Mouse (Mus musculus) c-Kit-positive CD71-positive TER-119-negative erythroid progenitor cells, embryonic 14.5 days (primary cell): ENCODE data around the gene Csrnp3.

Experiments
- DNase-seq: peaks from one replicate; pipeline ENCODE4 v3.0.0-alpha.2; 2013; ENCODE audit warnings: low read depth

The Csrnp3 gene

DNA sequence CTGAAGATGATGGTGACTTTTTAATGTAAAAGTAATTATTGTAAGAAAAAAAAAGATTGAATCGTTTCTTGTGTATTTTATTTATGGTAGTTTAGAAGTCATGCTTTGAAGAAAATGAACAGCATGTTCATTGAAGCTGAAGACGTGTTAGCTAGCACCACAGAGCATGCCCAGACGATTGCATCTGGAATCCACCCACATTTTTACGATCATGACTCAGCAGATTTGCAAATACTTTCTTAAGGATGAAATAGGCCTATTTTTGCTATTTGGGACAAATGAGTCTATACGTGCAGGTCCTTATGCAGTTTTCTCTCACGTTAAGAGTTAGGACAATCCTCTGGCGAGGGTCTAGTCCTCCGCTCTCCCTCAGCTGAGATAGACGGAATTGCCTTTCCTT lies 177.9 kb downstream of the Csrnp3 start:
- no peak for DNase-seq

DNA sequence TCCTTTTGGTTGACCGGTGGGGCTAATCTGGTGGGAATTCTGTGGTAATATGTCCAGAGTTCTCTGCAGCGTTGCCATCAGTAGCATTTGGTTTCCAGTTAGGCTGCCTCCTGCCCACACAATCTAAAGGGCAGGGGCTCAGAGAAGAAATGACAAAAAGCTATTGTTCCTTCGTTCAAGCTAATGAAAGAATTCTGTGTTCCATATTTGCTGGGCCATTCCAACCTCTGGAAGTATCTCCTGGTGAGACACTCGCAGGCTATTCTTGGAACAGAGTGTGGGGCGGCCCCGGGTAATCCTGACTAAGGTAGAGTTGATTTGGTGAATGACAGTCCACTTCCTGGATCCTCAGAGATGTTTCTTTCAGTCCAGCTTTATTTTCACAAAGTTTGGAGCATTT lies 179.3 kb downstream of the Csrnp3 start:
- DNase-seq = no peak

DNA sequence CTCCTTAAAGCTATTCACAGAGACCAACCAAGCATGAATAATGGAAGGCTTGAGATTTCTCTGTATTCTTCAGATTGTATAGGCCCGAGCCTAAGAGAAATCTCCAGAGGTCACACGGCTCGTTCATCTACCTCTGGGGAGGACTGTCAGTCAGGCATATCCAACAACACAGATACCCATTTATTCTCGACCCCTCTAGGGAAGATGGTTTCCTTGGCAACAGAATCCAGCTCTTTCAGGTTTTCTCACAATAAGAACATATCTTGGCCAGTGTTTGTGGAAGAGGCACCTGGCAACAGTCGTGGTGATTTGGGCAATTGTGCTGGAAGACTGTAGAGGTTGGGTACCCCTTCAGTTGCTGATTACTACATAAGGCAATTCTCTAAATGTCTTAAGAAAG lies 183.2 kb downstream of the Csrnp3 start:
- DNase-seq = no peak

DNA sequence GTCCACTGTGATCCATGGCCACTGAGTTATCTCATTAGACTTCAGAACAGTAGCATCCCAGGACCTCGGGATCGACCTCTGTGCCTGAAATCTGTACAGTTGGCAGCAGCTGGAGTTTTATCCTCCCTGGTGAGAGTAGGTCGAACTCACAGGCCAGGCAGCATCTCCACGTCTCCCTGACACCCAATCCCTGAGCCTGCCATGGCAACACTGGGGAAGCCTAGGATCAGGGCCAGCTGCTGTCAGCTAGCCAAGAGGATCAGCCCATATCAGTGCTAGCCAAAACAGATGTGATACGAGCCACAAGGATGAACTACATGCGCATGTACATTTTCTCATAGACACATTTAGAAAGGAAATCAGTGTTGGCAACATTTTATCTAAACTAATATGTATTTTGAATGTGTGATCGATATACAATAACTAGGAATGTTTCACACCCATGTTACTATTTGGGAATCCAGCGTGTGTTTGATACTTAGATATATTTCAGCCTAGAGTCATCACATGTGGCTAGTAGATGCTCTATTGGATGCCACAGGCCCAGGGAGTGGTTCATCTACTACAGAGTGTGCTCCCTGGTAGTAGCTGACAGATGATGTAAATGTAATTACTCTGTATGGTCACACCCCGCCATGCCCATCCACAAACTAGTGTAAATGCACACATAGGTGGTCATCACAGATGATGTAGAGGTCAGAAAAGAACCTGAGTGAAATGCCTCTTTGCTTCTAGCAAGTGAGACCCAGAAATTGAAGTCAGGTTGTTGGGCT lies 189.5 kb downstream of the Csrnp3 start:
- no peak for DNase-seq

DNA sequence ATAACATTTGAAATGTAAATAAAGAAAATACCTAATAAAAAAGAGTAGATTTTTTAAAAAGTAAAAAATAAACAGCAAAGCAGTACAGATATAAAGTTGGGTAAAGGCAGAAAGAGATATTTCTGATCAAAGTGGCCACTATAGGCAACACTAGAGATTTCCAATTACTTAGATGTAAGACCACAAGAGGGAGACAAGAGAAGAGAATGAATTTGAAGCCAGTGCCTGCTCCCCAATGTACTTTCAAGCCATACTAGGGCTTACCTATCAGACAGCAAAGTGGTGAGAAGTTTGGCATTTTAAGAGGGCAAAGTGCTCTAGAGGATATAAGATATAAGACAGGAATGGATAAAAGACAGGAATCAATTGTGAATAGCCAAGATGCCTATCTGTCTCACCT lies 195.0 kb downstream of the Csrnp3 start:
- no peak for DNase-seq

DNA sequence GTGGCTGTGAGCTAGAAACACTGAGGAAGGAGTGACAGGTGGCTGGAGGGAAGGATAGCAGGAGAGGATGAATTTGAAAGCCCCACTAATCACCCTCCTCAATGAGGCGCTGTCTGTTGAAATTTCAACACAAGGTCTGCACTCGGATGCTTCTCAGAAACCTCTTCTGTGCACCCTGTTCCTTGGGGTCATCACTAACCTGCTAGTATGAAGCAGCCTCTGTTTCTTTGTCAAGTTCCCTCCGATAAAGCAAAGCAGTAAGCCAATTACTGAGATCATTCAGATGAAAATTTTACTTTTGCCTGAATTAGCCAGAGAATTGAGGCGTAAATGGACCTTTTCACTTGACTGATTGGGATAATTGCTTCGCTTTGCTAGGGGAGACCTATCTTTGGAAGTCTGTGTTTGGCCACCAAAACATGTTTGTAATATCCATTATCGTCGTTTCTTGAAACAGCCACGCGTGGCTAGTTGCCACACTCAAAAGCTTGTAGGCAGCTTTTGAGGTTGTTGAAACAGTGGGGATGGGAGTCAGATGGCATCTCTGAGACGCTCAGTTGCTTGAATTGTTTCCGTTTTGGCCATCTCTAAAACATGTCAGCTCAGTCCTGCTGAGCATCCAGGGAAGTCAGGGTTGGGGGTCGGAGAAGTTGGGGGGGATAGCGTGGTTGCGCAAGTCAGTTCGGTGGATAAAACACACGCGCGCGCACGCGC lies 195.8 kb downstream of the Csrnp3 start:
- no peak for DNase-seq

DNA sequence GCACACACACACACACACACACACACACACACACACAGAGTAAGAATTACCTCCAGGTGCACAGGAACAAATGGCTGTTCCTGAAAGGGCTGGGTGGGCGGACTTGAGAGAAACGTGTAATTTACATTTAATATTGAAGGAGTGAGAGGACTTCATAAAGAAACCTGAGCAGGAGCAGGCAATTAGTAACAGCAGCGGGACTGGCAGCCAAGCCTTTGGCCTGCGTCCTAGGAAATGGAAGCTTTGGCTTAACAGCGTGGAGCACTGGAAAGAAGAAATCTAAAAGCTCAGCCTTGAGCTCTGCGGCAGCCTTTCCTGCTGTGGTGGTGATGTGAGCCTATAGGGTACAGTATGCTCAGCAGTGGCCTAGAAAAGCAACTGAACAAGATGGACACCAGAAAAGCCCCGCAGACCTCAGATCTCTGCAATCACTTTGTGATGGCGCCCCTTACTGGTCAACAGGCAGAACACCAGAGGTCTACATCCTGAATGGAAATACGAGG lies 196.4 kb downstream of the Csrnp3 start:
- DNase-seq = no peak

DNA sequence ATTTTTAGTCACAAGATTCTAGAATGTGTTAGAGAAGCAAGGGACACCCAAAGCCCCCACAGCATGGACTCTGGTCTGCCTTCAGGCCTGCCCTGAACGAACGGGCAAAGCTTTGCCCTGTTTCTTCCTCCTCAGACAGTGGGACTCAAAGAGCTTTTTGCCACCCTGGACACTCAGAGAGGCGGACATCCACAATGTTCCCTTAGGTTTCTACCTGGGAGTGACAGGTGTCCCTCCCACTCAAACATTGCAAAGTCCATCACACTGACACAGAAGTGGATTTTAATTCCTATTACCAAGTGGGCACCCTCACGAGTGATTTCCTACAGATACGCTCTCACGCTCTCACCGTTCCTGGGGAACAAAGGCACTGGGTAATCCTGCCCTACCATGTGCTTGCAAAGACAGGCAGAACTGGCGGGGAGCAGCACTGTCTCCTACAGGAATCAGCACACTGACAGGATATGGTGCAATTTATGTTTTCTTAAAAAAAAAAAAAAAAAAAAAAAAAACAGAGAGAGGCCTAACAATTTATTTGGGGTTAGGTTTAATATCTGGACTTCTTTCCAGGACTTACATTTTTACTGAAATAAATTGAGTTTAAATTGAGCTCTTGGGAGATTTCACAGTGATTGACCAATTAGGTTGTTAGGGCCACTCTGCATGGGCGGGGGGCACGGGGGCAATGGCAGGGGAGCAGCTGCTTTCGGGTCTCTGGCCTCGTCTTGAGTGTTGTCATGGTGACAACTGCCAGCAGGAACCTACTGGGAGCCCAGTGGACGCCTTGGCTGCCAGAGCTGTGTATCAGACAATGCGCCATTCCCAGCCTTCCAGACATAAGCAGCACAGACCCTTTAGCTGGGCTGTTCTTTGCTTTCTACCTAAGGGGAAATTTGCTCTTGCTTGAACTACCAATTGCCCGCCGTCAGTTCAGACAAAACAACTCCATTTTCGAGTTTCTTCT lies 198.2 kb downstream of the Csrnp3 start:
- DNase-seq = no peak

DNA sequence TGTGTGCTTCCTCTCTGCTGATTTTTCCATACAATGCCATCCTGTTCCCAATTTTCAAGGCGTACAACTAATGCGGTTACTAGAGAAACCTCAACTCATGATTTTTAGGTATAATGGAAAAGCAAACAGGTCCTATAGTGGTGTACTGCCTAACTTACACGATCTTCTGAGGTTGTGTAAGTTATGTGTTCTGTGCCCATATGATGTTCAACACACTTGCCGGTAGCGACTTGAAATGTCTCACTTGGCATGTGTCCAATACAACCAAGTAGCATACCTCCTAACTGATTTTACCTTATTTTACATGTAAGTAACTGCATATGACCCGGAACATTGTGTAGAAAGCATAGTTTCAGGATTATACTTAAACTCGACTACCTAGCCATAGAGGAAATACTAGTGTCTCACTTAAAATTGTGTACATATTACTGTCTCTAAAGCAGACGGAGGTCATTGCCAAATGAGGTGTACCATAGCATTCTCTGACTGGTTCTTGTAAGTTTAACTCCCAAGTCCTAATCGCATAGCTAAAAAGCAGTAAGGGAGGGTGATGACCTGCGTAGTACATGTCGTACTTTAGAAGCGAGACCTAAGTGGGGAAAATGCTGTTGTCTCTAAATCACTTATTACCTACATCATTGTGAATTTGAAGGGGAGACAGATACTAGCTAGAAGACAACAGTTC lies 199.0 kb downstream of the Csrnp3 start:
- DNase-seq = peak; percentile 14

DNA sequence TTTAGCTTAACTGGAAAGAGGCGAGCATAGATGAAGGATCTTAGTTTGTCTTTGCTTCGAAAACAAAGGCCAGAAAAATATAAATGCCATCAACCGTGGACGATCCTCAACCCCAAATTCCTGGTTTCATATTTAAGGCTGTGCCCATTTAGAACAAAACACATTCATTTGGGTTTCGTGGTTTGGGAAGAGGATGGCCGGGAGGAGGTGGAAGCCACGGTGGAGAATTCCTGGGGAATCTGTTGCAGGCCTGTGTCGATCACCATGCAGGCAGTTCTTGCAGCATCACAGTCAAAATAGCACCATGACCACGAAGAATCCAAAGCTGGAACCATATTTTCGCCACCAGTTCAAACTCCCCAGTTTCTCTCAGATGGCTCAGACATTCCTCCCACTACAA lies 217.7 kb downstream of the Csrnp3 start:
- no peak for DNase-seq

DNA sequence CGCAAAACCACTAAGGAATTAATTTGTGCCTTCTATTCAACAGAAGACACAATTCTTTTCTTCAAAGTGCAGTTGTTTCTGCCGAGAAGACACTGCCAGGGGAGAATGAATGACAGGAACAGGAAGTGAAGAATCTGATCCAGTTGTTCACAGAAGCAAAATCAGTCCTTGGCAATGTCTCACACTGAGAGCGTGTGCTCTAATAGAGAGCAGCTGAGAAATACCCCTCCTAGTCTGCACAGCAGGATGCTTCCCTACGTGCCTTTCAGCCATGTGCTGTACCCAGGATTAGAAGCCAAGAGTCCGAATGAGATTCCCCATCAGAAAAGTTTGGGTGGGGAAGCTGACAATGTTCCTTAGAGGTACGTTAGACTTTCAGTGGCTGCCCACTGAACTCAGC lies 223.9 kb downstream of the Csrnp3 start:
- no peak for DNase-seq

DNA sequence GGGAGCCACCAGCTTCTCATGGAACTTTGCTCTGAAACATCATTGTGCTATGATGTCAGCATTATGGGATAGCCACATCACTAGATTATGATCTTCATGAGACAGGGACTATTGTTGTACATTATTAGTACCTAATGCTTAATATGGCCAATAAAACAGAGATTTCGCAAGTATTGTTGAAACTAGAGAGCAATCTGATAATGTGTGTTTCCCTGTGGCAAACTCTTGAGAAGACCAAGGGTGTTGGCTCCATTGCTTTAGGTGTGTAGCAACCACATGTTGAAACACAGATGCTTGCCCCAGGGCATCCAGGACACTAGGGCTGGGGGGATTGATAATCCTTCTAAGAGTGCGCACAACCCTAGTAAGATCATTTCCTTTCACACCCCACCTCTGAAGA lies 235.2 kb downstream of the Csrnp3 start:
- DNase-seq = no peak
